Mouse (Mus musculus) forebrain, embryonic 16.5 days (tissue): ENCODE measurements around the gene Gde1. TPM values are rescaled to one million over a fixed set of nuclear protein-coding genes. Genes with fewer than 3 reads are reported as not detected.

Source experiments
- ATAC-seq: fragments of 200-750 bp; cut with Nextera tagmentation; 2 replicates; pipeline ENCODE4 v1.8.0; 2017; ENCODE audit warnings: mild to moderate bottlenecking, moderate library complexity
- H3K27ac ChIP-seq: fragments of 300-500 bp; sonication (generic); 2 replicates; pipeline ENCODE4 v1.5.1; 2014; ENCODE audit warnings: low read length, control low read depth
- H3K27me3 ChIP-seq: fragments of 300-500 bp; sonication (generic); replicated peaks from 2 replicates; pipeline ENCODE4 v1.6.1; 2014; ENCODE audit warnings: low read length; ENCODE audit not compliant: control insufficient read depth, insufficient read depth
- H3K36me3 ChIP-seq: fragments of 300-500 bp; sonication (generic); 2 replicates; pipeline ENCODE4 v1.6.1; 2014; ENCODE audit not compliant: control insufficient read depth, insufficient read depth
- H3K4me1 ChIP-seq: fragments of 300-500 bp; sonication (generic); replicated peaks from 2 replicates; pipeline ENCODE4 v1.6.1; 2014; ENCODE audit warnings: low read length; ENCODE audit not compliant: control insufficient read depth, insufficient read depth
- H3K4me2 ChIP-seq: fragments of 300-500 bp; sonication (generic); 2 replicates; pipeline ENCODE4 v1.6.1; 2014; ENCODE audit warnings: mild to moderate bottlenecking, low read length, control low read depth
- H3K4me3 ChIP-seq: fragments of 300-500 bp; sonication (generic); replicated peaks from 2 replicates; pipeline ENCODE4 v1.5.1; 2014; ENCODE audit warnings: mild to moderate bottlenecking, low read length, control low read depth
- H3K9ac ChIP-seq: fragments of 300-500 bp; sonication (generic); replicated peaks from 2 replicates; pipeline ENCODE4 v1.6.1; 2014; ENCODE audit warnings: low read depth, low read length, control low read depth
- H3K9me3 ChIP-seq: fragments of 300-500 bp; sonication (generic); 2 replicates; pipeline ENCODE4 v1.6.1; 2016; ENCODE audit warnings: low read length; ENCODE audit not compliant: control insufficient read depth
- WGBS: fragments of 180-500 bp; shearing (Covaris S2); extraction: QIAGEN DNeasy Blood & Tissue Kit; methylation state at CpG from one replicate; pipeline ENCODE4 v1.1.7; 2014; 5-methylcytosine and 5-hydroxymethylcytosine counted together
- polyA plus RNA-seq: library from polyadenylated mRNA; unstranded; fragments of >200 nt; fragmentation: Nextera tagmentation; extraction: Ambion mirVana; gene quantifications from 2 replicates; pipeline ENCODE4 v1.2.1, GENCODE M21; 2015

The Gde1 gene
- polyA plus RNA-seq, 1 experiment from 2014 or later, result 174 TPM

- Histone ChIP-seq H3K4me2 (no peak overlapping the region), H3K9me3 (no peaks in the 10 kb centered on the region), H3K9ac (no peak overlapping the region), H3K4me3 (no peak overlapping the region), H3K27me3 (no peaks in the 10 kb centered on the region), H3K4me1 (peaks cover 18% of the 10 kb centered on the region), H3K27ac (no peak overlapping the region), H3K36me3 (no peaks in the 10 kb centered on the region)
- no peak for ATAC-seq
- WGBS, result 61% methylated on average over 5 of the region's 5 CpGs
Measured at GRCm38 (mm10) chr7:118710776-118711175, 5.2 kb upstream of the Gde1 start.

GRCm38 (mm10) chr7:118708002-118708401 is 2.4 kb upstream of the Gde1 start:
- H3K27ac ChIP-seq, result no peak overlapping the region
- no peaks in the 10 kb centered on the region for H3K9me3 ChIP-seq
- H3K27me3 ChIP-seq, result no peaks in the 10 kb centered on the region
- no peaks in the 10 kb centered on the region for H3K36me3 ChIP-seq
- H3K4me3 ChIP-seq, result no peak overlapping the region
- 81% methylated on average over 4 of the region's 4 CpGs for WGBS
- no peak overlapping the region for H3K4me2 ChIP-seq
- no peak overlapping the region for H3K9ac ChIP-seq
- ATAC-seq, result no peak
- H3K4me1 ChIP-seq, result peaks cover 22% of the 10 kb centered on the region

- no peak overlapping the region for H3K4me2 ChIP-seq
- no peak for ATAC-seq
- H3K27me3 ChIP-seq, result no peaks in the 10 kb centered on the region
- H3K27ac ChIP-seq, result no peak overlapping the region
- H3K4me3 ChIP-seq, result no peak overlapping the region
- WGBS, result 85% methylated on average over 2 of the region's 2 CpGs
- H3K36me3 ChIP-seq, result no peaks in the 10 kb centered on the region
- H3K9ac ChIP-seq, result no peak overlapping the region
- H3K9me3 ChIP-seq, result no peaks in the 10 kb centered on the region
- H3K4me1 ChIP-seq, result peaks cover 21% of the 10 kb centered on the region
Measured at GRCm38 (mm10) chr7:118707216-118707615, 1.6 kb upstream of the Gde1 start.

DNA sequence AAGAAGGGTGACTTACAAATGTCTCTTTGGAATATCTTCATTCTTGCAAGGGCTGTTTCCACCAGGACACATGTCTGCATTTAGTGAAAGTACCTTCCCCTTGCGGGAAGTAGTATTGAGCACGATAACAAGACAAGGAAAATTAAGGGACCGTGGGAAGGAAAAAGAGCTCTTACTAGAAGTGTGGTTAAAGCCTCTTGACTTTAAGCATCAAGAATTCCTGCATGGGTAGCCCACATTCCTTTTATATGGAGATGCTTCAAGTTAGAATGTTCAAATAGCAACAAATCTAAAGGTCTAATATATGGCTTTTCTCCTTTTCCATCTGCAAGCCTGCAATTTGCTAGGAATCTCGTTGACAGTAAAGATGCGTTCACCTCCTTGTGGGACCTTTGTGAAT is 910 bp upstream of the Gde1 start:
- H3K4me2 ChIP-seq, result no peak overlapping the region
- 96% methylated on average over 5 of the region's 5 CpGs for WGBS
- H3K36me3 ChIP-seq, result no peaks in the 10 kb centered on the region
- H3K27me3 ChIP-seq, result no peaks in the 10 kb centered on the region
- no peak overlapping the region for H3K9ac ChIP-seq
- peaks cover 21% of the 10 kb centered on the region for H3K4me1 ChIP-seq
- ATAC-seq, result no peak
- no peak overlapping the region for H3K4me3 ChIP-seq
- no peaks in the 10 kb centered on the region for H3K9me3 ChIP-seq
- H3K27ac ChIP-seq, result no peak overlapping the region

DNA sequence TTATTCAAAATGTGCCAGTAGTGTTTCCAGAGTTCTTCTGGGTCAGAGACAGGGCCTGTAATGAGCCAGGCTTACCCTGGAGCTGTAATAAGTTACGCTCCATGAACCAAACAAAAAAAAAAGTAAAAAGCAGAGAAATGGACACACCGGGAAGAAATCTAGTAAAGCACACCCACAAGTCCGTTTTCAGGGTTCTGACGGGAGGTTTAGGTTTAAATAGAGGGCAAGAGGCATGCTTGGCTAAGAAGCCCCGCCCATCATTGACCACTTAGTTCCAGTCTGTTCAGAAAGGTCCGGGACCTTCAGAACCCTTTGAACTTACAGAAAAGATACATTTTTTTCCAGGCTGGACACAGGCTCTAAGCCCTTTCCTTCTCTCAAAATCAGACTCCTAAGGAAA is 473 bp upstream of the Gde1 start:
- H3K4me3 ChIP-seq, result peak overlapping the region; percentile 91
- H3K9me3 ChIP-seq, result no peaks in the 10 kb centered on the region
- H3K4me1 ChIP-seq, result peaks cover 21% of the 10 kb centered on the region
- ATAC-seq, result peak; percentile 7; the same call in 1 of the 2 replicates
- H3K9ac ChIP-seq, result no peak overlapping the region
- no peaks in the 10 kb centered on the region for H3K36me3 ChIP-seq
- H3K4me2 ChIP-seq, result peak overlapping the region; percentile 59
- no peaks in the 10 kb centered on the region for H3K27me3 ChIP-seq
- 36% methylated on average over 6 of the region's 6 CpGs for WGBS
- H3K27ac ChIP-seq, result no peak overlapping the region

- Histone ChIP-seq H3K9me3 (no peaks in the 10 kb centered on the region), H3K9ac (no peak overlapping the region), H3K27me3 (no peaks in the 10 kb centered on the region), H3K27ac (no peak overlapping the region), H3K36me3 (no peaks in the 10 kb centered on the region), H3K4me1 (peaks cover 21% of the 10 kb centered on the region), H3K4me3 (peak overlapping the region; percentile 91), H3K4me2 (peak overlapping the region; percentile 59)
- ATAC-seq, result no peak
- WGBS, result 75% methylated on average over 9 of the region's 9 CpGs
Measured at GRCm38 (mm10) chr7:118704001-118704850, 1.4 kb downstream of the Gde1 start.

DNA sequence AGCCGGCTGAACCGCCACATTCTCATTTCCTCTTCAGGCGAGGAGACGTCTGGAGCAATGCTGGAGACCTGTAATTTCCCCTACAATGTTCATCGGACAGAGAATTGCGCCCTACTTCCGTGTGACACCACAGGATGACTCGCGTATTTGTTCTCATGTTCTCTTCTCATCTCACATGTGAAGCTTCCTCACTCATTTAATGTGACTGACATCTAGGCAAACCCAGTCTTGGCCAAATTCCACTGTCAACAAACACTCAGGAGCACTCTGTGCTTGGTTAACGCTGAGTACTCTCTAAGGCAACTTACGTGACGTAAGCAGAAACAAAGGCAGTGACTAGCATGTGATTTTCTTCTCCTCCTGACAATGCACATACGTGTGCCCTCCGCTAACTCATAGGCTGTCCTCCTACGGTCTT is 2.4 kb downstream of the Gde1 start:
- H3K4me2 ChIP-seq, result no peak overlapping the region

GRCm38 (mm10) chr7:118698882-118699281 is 6.7 kb downstream of the Gde1 start:
- H3K36me3 ChIP-seq, result peaks cover 36% of the 10 kb centered on the region
- peaks cover 8% of the 10 kb centered on the region for H3K4me1 ChIP-seq
- no peak overlapping the region for H3K4me3 ChIP-seq
- ATAC-seq, result no peak
- H3K4me2 ChIP-seq, result no peak overlapping the region
- H3K27ac ChIP-seq, result no peak overlapping the region
- no peak overlapping the region for H3K9ac ChIP-seq
- 95% methylated on average over 9 of the region's 9 CpGs for WGBS
- H3K27me3 ChIP-seq, result no peaks in the 10 kb centered on the region
- H3K9me3 ChIP-seq, result no peaks in the 10 kb centered on the region

More for the DNA sequence above, 2.4 kb downstream of the Gde1 start:
- ATAC-seq, result no peak
- no peaks in the 10 kb centered on the region for H3K9me3 ChIP-seq
- no peak overlapping the region for H3K4me3 ChIP-seq
- H3K36me3 ChIP-seq, result peaks cover 6% of the 10 kb centered on the region; the same call in 1 of the 2 replicates
- WGBS, result 88% methylated on average over 15 of the region's 15 CpGs
- no peak overlapping the region for H3K27ac ChIP-seq
- H3K27me3 ChIP-seq, result no peaks in the 10 kb centered on the region
- no peak overlapping the region for H3K9ac ChIP-seq
- peaks cover 21% of the 10 kb centered on the region for H3K4me1 ChIP-seq

GRCm38 (mm10) chr7:118697168-118697567 is 8.4 kb downstream of the Gde1 start:
- WGBS, result 85% methylated on average over 4 of the region's 4 CpGs
- H3K27me3 ChIP-seq, result no peaks in the 10 kb centered on the region
- H3K36me3 ChIP-seq, result peaks cover 39% of the 10 kb centered on the region
- no peak overlapping the region for H3K27ac ChIP-seq
- H3K4me1 ChIP-seq, result no peaks in the 10 kb centered on the region
- H3K4me2 ChIP-seq, result no peak overlapping the region
- no peak overlapping the region for H3K9ac ChIP-seq
- no peaks in the 10 kb centered on the region for H3K9me3 ChIP-seq
- H3K4me3 ChIP-seq, result no peak overlapping the region
- ATAC-seq, result no peak
